Mouse (Mus musculus) midbrain, embryonic 14.5 days (tissue): ENCODE measurements around the gene Pdgfd. TPM values are rescaled to one million over a fixed set of nuclear protein-coding genes. Genes with fewer than 3 reads are reported as not detected.

Source experiments
- ATAC-seq: fragments of 200-750 bp; cut with Nextera tagmentation; 2 replicates; pipeline ENCODE4 v1.8.0; 2017; ENCODE audit warnings: moderate number of reproducible peaks, moderate library complexity; ENCODE audit not compliant: low FRiP score, low TSS enrichment
- DNase-seq: peaks from one replicate; pipeline ENCODE4 v3.0.0-alpha.2; 2015
- H3K27ac ChIP-seq: fragments of 300-500 bp; sonication (generic); replicated peaks from 2 replicates; pipeline ENCODE4 v1.5.1; 2014; ENCODE audit warnings: mild to moderate bottlenecking, low read depth, low read length, moderate library complexity
- H3K27me3 ChIP-seq: fragments of 300-500 bp; sonication (generic); 2 replicates; pipeline ENCODE4 v1.6.1; 2014; ENCODE audit warnings: low read length, control low read depth, mixed read lengths; ENCODE audit not compliant: control insufficient read depth, insufficient read depth
- H3K36me3 ChIP-seq: fragments of 300-500 bp; sonication (generic); 2 replicates; pipeline ENCODE4 v1.6.1; 2014; ENCODE audit warnings: low read length, control low read depth; ENCODE audit not compliant: control insufficient read depth, insufficient read depth
- H3K4me1 ChIP-seq: fragments of 300-500 bp; sonication (generic); 2 replicates; pipeline ENCODE4 v1.6.1; 2014; ENCODE audit warnings: mild to moderate bottlenecking, antibody characterized with exemption, low read length, control low read depth; ENCODE audit not compliant: control insufficient read depth, insufficient read depth
- H3K4me2 ChIP-seq: fragments of 300-500 bp; sonication (generic); 2 replicates; pipeline ENCODE4 v1.6.1; 2014; ENCODE audit warnings: mild to moderate bottlenecking, low read length, moderate library complexity
- H3K4me3 ChIP-seq: fragments of 300-500 bp; sonication (generic); replicated peaks from 2 replicates; pipeline ENCODE4 v1.5.1; 2014; ENCODE audit warnings: low read depth, low read length
- H3K9ac ChIP-seq: fragments of 300-500 bp; sonication (generic); replicated peaks from 2 replicates; pipeline ENCODE4 v1.6.1; 2014; ENCODE audit warnings: mild to moderate bottlenecking, low read length, moderate library complexity
- H3K9me3 ChIP-seq: fragments of 300-500 bp; sonication (generic); 2 replicates; pipeline ENCODE4 v1.6.1; 2016; ENCODE audit warnings: low read length, control low read depth, mixed read lengths; ENCODE audit not compliant: control insufficient read depth
- WGBS: fragments of 180-500 bp; shearing (Covaris S2); extraction: QIAGEN DNeasy Blood & Tissue Kit; methylation state at CpG from one replicate; pipeline ENCODE4 v1.1.7; 2014; 5-methylcytosine and 5-hydroxymethylcytosine counted together
- polyA plus RNA-seq: library from polyadenylated mRNA; unstranded; fragments of >200 nt; fragmentation: Nextera tagmentation; extraction: Ambion mirVana; gene quantifications from 2 replicates; pipeline ENCODE4 v1.2.1, GENCODE M21; 2014

Gene Pdgfd
- polyA plus RNA-seq, result 1.6 and 2.1 TPM in 2 replicates

- no peak within 1 kb of the TSS for H3K27ac ChIP-seq
Measured at GRCm38 (mm10) chr9:6168391-6169037, at the start of gene Pdgfd. TSS of gene Pdgfd (plus strand) at chr9:6168584.

GRCm38 (mm10) chr9:6169038-6169431 lies 651 bp downstream of the Pdgfd start:
- DNase-seq, result no peak
- ATAC-seq, result no peak
- no peak overlapping the region for H3K27ac ChIP-seq
- H3K4me1 ChIP-seq, result peaks cover 6% of the 10 kb centered on the region
- H3K36me3 ChIP-seq, result no peaks in the 10 kb centered on the region
- H3K9ac ChIP-seq, result no peak overlapping the region; the same call in 1 of the 2 replicates
- H3K27me3 ChIP-seq, result no peaks in the 10 kb centered on the region
- peak overlapping the region; percentile 68 for H3K4me2 ChIP-seq
- peak overlapping the region; percentile 36 for H3K4me3 ChIP-seq
- H3K9me3 ChIP-seq, result no peaks in the 10 kb centered on the region
- 54% methylated on average over 3 of the region's 3 CpGs for WGBS

More at GRCm38 (mm10) chr9:6168391-6169037, at the start of gene Pdgfd:
- Histone ChIP-seq H3K9ac (peak within 1 kb of the TSS; percentile 21), H3K27me3 (no peaks in the 10 kb centered on the region), H3K36me3 (no peaks in the 10 kb centered on the region), H3K4me2 (peak within 1 kb of the TSS; percentile 68), H3K9me3 (no peaks in the 10 kb centered on the region), H3K4me3 (peak within 1 kb of the TSS; percentile 36), H3K4me1 (peaks cover 6% of the 10 kb centered on the region)
- DNase-seq, result peak; percentile 79
- ATAC-seq, result peak; percentile 90
- WGBS, result 2% methylated on average over 32 of the region's 32 CpGs

GRCm38 (mm10) chr9:6170962-6171361 lies 2.6 kb downstream of the Pdgfd start:
- WGBS, result 91% methylated on average over 9 of the region's 9 CpGs
- no peak for DNase-seq

DNA sequence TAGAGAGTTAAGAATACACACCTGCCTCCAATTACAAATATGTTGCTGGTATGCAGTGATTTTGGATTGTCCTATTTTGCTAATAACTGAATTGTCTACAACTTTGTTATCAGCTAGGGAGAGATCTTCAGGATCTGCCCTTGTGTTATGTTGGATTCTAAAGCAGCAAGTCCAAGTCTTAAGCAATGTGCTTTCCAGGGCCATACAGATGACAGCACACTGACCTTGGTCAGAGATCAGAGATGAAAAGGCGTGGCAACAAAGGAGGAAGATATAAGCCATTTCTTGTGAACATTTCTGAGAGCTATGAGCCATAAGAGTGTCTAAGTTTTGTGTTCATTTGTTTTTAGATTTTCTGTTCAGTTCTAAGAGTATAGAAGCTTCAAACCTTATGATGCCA lies 4.9 kb downstream of the Pdgfd start:
- DNase-seq (no peak), ATAC-seq (no peak)
- Histone ChIP-seq H3K9me3 (no peaks in the 10 kb centered on the region), H3K4me2 (no peak overlapping the region), H3K36me3 (no peaks in the 10 kb centered on the region), H3K4me3 (no peak overlapping the region), H3K27me3 (no peaks in the 10 kb centered on the region), H3K27ac (no peak overlapping the region), H3K9ac (no peak overlapping the region), H3K4me1 (peaks cover 6% of the 10 kb centered on the region)
- 73% methylated on average over 1 of the region's 1 CpGs for WGBS

More at GRCm38 (mm10) chr9:6170962-6171361, 2.6 kb downstream of the Pdgfd start:
- ATAC-seq, result no peak
- H3K36me3 ChIP-seq, result no peaks in the 10 kb centered on the region
- H3K9me3 ChIP-seq, result no peaks in the 10 kb centered on the region
- no peaks in the 10 kb centered on the region for H3K27me3 ChIP-seq
- H3K4me3 ChIP-seq, result no peak overlapping the region
- H3K4me2 ChIP-seq, result no peak overlapping the region
- H3K27ac ChIP-seq, result no peak overlapping the region
- H3K9ac ChIP-seq, result no peak overlapping the region
- peaks cover 6% of the 10 kb centered on the region for H3K4me1 ChIP-seq

GRCm38 (mm10) chr9:6175731-6176130 lies 7.3 kb downstream of the Pdgfd start:
- no peaks in the 10 kb centered on the region for H3K4me1 ChIP-seq
- H3K4me3 ChIP-seq, result no peak overlapping the region
- no peak overlapping the region for H3K9ac ChIP-seq
- WGBS, result 90% methylated on average over 4 of the region's 4 CpGs
- H3K36me3 ChIP-seq, result no peaks in the 10 kb centered on the region
- no peak for ATAC-seq
- no peaks in the 10 kb centered on the region for H3K9me3 ChIP-seq
- DNase-seq, result no peak
- no peaks in the 10 kb centered on the region for H3K27me3 ChIP-seq
- H3K4me2 ChIP-seq, result no peak overlapping the region
- H3K27ac ChIP-seq, result no peak overlapping the region

DNA sequence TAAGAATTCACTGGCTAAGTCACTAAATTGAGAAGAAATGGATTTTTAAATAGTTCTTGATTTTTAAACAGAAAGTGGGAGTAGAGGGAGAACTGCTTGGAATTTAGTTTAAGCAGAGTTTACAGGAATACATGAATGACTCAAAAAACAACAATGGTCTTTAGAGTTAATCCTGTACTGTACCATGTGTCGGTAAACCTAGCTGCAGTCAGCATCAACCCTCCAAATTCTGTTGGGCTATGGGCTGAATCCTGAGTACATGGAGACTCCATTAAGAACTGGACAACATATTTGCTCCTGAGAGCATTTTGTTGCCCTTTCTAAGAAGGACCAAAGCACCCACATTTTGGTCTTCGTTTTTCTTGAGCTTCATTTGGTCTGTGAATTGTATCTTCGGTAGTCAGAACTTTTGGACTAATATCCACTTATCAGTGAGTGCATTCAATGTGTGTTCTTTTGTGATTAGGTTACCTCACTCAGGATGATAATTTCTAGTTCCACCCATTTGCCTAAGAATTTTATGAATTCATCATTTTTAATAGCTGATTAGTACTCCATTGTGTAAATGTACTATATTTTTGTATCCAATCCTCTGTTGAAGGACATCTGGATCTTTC lies 14.0 kb downstream of the Pdgfd start:
- WGBS, result 85% methylated on average over 3 of the region's 3 CpGs
- DNase-seq, result no peak
- no peak overlapping the region for H3K4me3 ChIP-seq
- no peak overlapping the region for H3K4me2 ChIP-seq
- H3K4me1 ChIP-seq, result no peaks in the 10 kb centered on the region
- H3K36me3 ChIP-seq, result no peaks in the 10 kb centered on the region
- ATAC-seq, result no peak
- H3K9me3 ChIP-seq, result no peaks in the 10 kb centered on the region
- H3K27me3 ChIP-seq, result no peaks in the 10 kb centered on the region
- H3K9ac ChIP-seq, result no peak overlapping the region
- no peak overlapping the region for H3K27ac ChIP-seq

GRCm38 (mm10) chr9:6187955-6188354 lies 19.6 kb downstream of the Pdgfd start:
- no peak overlapping the region for H3K27ac ChIP-seq
- no peaks in the 10 kb centered on the region for H3K36me3 ChIP-seq
- H3K4me1 ChIP-seq, result no peaks in the 10 kb centered on the region
- WGBS, result 34% methylated on average over 3 of the region's 3 CpGs
- H3K4me3 ChIP-seq, result no peak overlapping the region
- DNase-seq (peak; percentile 29), ATAC-seq (no peak)
- no peaks in the 10 kb centered on the region for H3K27me3 ChIP-seq
- no peak overlapping the region for H3K4me2 ChIP-seq
- H3K9me3 ChIP-seq, result no peaks in the 10 kb centered on the region
- H3K9ac ChIP-seq, result no peak overlapping the region

DNA sequence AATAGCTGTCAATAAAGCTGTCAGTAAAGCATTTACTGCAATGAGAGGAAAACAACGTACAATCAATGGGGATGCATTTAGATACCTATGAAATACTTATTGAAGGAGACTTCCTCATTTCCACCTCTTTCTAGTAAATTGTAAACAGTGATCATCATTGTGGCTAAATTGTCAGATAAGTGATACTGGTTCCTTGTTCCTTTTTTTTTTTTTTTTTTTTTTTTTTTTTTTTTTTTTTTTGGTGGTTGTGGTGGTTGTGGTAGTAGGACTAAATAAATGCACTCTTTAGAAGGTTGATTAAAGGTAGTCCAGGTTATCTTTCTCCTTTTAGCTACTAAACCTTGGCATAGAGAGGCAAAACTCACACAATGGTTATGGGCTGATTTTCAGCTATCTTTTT lies 25.0 kb downstream of the Pdgfd start:
- H3K4me2 ChIP-seq, result no peak overlapping the region
- H3K27ac ChIP-seq, result no peak overlapping the region
- 52% methylated on average over 1 of the region's 1 CpGs for WGBS
- no peak overlapping the region for H3K9ac ChIP-seq
- no peak overlapping the region for H3K4me3 ChIP-seq
- no peaks in the 10 kb centered on the region for H3K36me3 ChIP-seq
- H3K4me1 ChIP-seq, result no peaks in the 10 kb centered on the region
- no peak for ATAC-seq
- no peak for DNase-seq
- no peaks in the 10 kb centered on the region for H3K27me3 ChIP-seq
- no peaks in the 10 kb centered on the region for H3K9me3 ChIP-seq

DNA sequence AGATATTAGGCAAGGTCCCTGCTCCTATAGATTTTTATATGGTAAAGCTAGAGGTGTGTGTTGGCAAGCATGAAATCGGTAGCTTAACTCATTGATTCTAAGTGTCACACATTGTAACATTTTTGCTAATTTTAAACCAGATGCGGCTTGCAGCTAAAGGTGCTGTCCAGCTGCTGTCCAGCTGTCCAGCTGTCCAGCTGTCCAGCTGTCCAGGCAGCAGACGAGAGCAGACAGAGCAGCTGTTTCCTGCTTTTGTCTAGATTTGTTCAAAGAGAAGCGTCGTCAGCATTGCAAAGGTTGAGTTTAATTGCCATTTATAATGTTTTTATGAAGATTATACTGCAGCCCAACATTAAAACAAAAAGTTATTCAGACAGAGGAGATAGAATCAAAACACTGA lies 44.5 kb downstream of the Pdgfd start:
- Histone ChIP-seq H3K9me3 (no peaks in the 10 kb centered on the region), H3K4me2 (no peak overlapping the region), H3K27me3 (no peaks in the 10 kb centered on the region), H3K27ac (no peak overlapping the region), H3K4me3 (no peak overlapping the region), H3K4me1 (no peaks in the 10 kb centered on the region), H3K9ac (no peak overlapping the region), H3K36me3 (no peaks in the 10 kb centered on the region)
- DNase-seq (no peak), ATAC-seq (no peak)
- 79% methylated on average over 5 of the region's 5 CpGs for WGBS
